Mouse (Mus musculus) gastrocnemius, postnatal 25 days (tissue): ENCODE measurements around the gene Foxn3. TPM values are rescaled to one million over a fixed set of nuclear protein-coding genes. Genes with fewer than 3 reads are reported as not detected.
"Not testable (repeated sequence)": the region's sequence is repeated elsewhere in the genome, so short reads cannot be mapped to it uniquely, and the experiment has no call there.

Experiments used
- DNase-seq: peaks from one replicate; pipeline ENCODE4 v3.0.0; 2022
- total RNA-seq, 2 experiments: library from RNA; stranded (reverse); gene quantifications; 1 replicate in 1 of 2; 2 replicates in 1 of 2; pipeline ENCODE4 v1.2.3; 2021

The Foxn3 gene
- total RNA-seq, 2 experiments from 2014 or later, result 163 to 186 TPM

- DNase-seq, result peak; percentile 42
These were observed 347.0 kb downstream of the Foxn3 start for GRCm38 (mm10) chr12:99216341-99216761.

GRCm38 (mm10) chr12:99215521-99216255 is 347.7 kb downstream of the Foxn3 start:
- DNase-seq, result peak; percentile 67

GRCm38 (mm10) chr12:99214098-99214497 is 349.3 kb downstream of the Foxn3 start:
- DNase-seq, result peak; percentile 58

- no peak for DNase-seq
These were observed 350.2 kb downstream of the Foxn3 start for GRCm38 (mm10) chr12:99213218-99213617.

GRCm38 (mm10) chr12:99209801-99210200 is 353.6 kb downstream of the Foxn3 start:
- DNase-seq, result no peak

- no peak for DNase-seq
These were observed 355.1 kb downstream of the Foxn3 start for GRCm38 (mm10) chr12:99208251-99208650.

- no peak for DNase-seq
These were observed 356.3 kb downstream of the Foxn3 start for GRCm38 (mm10) chr12:99207014-99207612.

GRCm38 (mm10) chr12:99205734-99206133 is 357.6 kb downstream of the Foxn3 start:
- DNase-seq, result no peak

GRCm38 (mm10) chr12:99199124-99199483 is 364.3 kb downstream of the Foxn3 start:
- DNase-seq, result no peak

GRCm38 (mm10) chr12:99198428-99199123 is 364.8 kb downstream of the Foxn3 start:
- no peak for DNase-seq

- DNase-seq, result no peak
These were observed 366.4 kb downstream of the Foxn3 start for GRCm38 (mm10) chr12:99197031-99197430.

GRCm38 (mm10) chr12:99195655-99196054 is 367.7 kb downstream of the Foxn3 start:
- no peak for DNase-seq

- DNase-seq, result not testable (repeated sequence)
These were observed 369.3 kb downstream of the Foxn3 start for GRCm38 (mm10) chr12:99194120-99194519.

- DNase-seq, result no peak
These were observed 375.7 kb downstream of the Foxn3 start for GRCm38 (mm10) chr12:99187671-99188070.

- DNase-seq, result no peak
These were observed 377.1 kb downstream of the Foxn3 start for GRCm38 (mm10) chr12:99186239-99186638.

- no peak for DNase-seq
These were observed 380.1 kb downstream of the Foxn3 start for GRCm38 (mm10) chr12:99183261-99183792.

- no peak for DNase-seq
These were observed 381.0 kb downstream of the Foxn3 start for GRCm38 (mm10) chr12:99182338-99182737.

- no peak for DNase-seq
These were observed 383.1 kb downstream of the Foxn3 start for GRCm38 (mm10) chr12:99180234-99180824.

GRCm38 (mm10) chr12:99174979-99175621 is 388.3 kb downstream of the Foxn3 start:
- no peak for DNase-seq

- DNase-seq, result no peak
These were observed 391.2 kb downstream of the Foxn3 start for GRCm38 (mm10) chr12:99172170-99172569.

GRCm38 (mm10) chr12:99169925-99170324 is 393.5 kb downstream of the Foxn3 start:
- no peak for DNase-seq

GRCm38 (mm10) chr12:99166091-99166490 is 397.3 kb downstream of the Foxn3 start:
- no peak for DNase-seq
